ENCODE assay signal across 26 mouse cellular contexts in the genomic region with DNA sequence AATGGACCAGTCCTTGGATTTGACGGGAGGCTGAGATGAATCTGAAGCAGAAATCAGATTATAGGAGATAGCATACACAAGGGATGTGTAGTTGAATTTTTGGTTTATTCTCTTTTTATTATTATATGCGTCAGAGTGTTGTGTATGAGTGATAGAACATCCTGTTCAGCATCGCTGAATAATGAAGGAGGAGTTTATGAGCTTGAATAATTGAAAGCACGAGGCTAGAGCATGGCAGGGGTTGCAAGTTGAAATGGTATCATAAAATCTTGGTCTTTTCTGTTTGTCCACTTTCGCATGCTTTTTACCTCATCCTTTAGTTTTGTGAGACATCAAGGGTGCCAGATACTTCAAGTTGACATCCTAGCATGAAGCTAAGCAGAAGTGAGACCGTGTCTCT.
DNase-seq lines count a peak whose midpoint lies in the region; ATAC-seq lines count a peak whose summit lies in the region.
"Had no signal": no experiment of that assay in that cellular context is flagged by ENCODE, and none has a peak within 500 bp of the region (broad histone marks: within the 10 kb centered on the region; RNA-seq: fewer than 3 reads in every experiment).

No protein-coding gene starts in this region.

- no peaks in the 10 kb centered on the region for H3K9me3 ChIP-seq in hindbrain, embryonic 11.5 days (ENCODE audit: control insufficient read depth, low read length)
- H3K9me3 ChIP-seq: embryonic facial prominence, embryonic 13.5 days; embryonic facial prominence, embryonic 15.5 days; forebrain, embryonic 10.5 days; forebrain, embryonic 12.5 days had no signal

- peak; percentile 50 for ATAC-seq in activated CD4-positive, CD25-positive, alpha-beta regulatory T cell, adult 4 months
- peak; percentile 54 for ATAC-seq in inflammation-experienced regulatory T-cells, adult 6 months
- no peak for ATAC-seq in hindbrain, embryonic 11.5 days (ENCODE audit: low FRiP score)
- ATAC-seq: forebrain, embryonic 14.5 days; forebrain, embryonic 16.5 days; Patski had no signal

- H3K27ac ChIP-seq in hindbrain, embryonic 11.5 days (ENCODE audit: low read depth, low read length): no peak overlapping the region
- H3K27ac ChIP-seq: embryonic facial prominence, embryonic 13.5 days; embryonic facial prominence, embryonic 15.5 days; forebrain, embryonic 10.5 days; forebrain, embryonic 12.5 days had no signal

- no peaks in the 10 kb centered on the region for H3K4me1 ChIP-seq in hindbrain, embryonic 11.5 days (replicated peaks; ENCODE audit: control insufficient read depth, insufficient read depth, low read length)
- H3K4me1 ChIP-seq: embryonic facial prominence, embryonic 13.5 days; embryonic facial prominence, embryonic 15.5 days; forebrain, embryonic 10.5 days; forebrain, embryonic 12.5 days had no signal

- H3K4me2 ChIP-seq in hindbrain, embryonic 11.5 days (replicated peaks; ENCODE audit: low read depth, low read length): no peak overlapping the region
- H3K4me2 ChIP-seq: embryonic facial prominence, embryonic 13.5 days; embryonic facial prominence, embryonic 15.5 days; forebrain, embryonic 12.5 days had no signal

- H3K27me3 ChIP-seq in hindbrain, embryonic 11.5 days (ENCODE audit: control insufficient read depth, insufficient read depth, low read length): no peaks in the 10 kb centered on the region
- H3K27me3 ChIP-seq: CH12.LX; embryonic facial prominence, embryonic 13.5 days; embryonic facial prominence, embryonic 15.5 days; forebrain, embryonic 12.5 days had no signal

- no peak overlapping the region for H3K4me3 ChIP-seq in hindbrain, embryonic 11.5 days (ENCODE audit: low read depth, low read length)
- H3K4me3 ChIP-seq: embryonic facial prominence, embryonic 13.5 days; embryonic facial prominence, embryonic 15.5 days; erythroblast, embryonic 14.5 days; forebrain, embryonic 10.5 days; forebrain, embryonic 12.5 days had no signal

- 89% methylated on average over 6 of the region's 6 CpGs for WGBS in hindbrain, embryonic 11.5 days

- peak; percentile 56 for DNase-seq in CD4-positive, CD25-positive, alpha-beta regulatory T cell, adult 2 months (ENCODE audit: low read depth, low spot score)
- DNase-seq in liver: no peak
- no peak for DNase-seq in hindbrain, embryonic 11.5 days (ENCODE audit: low spot score)
- DNase-seq: adrenal gland, adult 2 months; adrenal gland, postnatal 10 days; adrenal gland, postnatal 25 days; B cell, adult 2 months; cerebellum, adult 11 months; cerebellum, adult 18-20 months; cerebellum, adult 8-10 months; cerebellum, adult 9-11 months; cerebellum, postnatal 14 days; cerebellum, postnatal 36 days; embryo, embryonic 11 days had no signal

- no peaks in the 10 kb centered on the region for H3K36me3 ChIP-seq in hindbrain, embryonic 11.5 days (ENCODE audit: control insufficient read depth, insufficient read depth, low read length)
- H3K36me3 ChIP-seq: embryonic facial prominence, embryonic 13.5 days; embryonic facial prominence, embryonic 15.5 days; forebrain, embryonic 10.5 days; forebrain, embryonic 12.5 days; G1E had no signal

- H3K9ac ChIP-seq in hindbrain, embryonic 11.5 days (ENCODE audit: low read depth, low read length): no peak overlapping the region
- H3K9ac ChIP-seq: embryonic facial prominence, embryonic 13.5 days; embryonic facial prominence, embryonic 15.5 days; forebrain, embryonic 12.5 days had no signal
